Mouse (Mus musculus): ENCODE data around the gene Rpl27a. TPM values are rescaled to one million over a fixed set of nuclear protein-coding genes. Genes with fewer than 3 reads are reported as not detected.

Rpl27a gene
- polyA plus RNA-seq (2015; fragmentation: Nextera tagmentation; extraction: Ambion mirVana) = 81.0 and 95.7 TPM in 2 replicates

GRCm38 (mm10) chr7:109518838-109519696 lies at the start of gene Rpl27a:
TSS of gene Rpl27a (plus strand) at chr7:109519147.
- Histone ChIP-seq H3K9me3 (ENCODE audit: control insufficient read depth) (no peaks in the 10 kb centered on the region), H3K4me2 (replicated peaks; ENCODE audit: low read depth) (peak within 1 kb of the TSS; percentile 90), H3K27ac (ENCODE audit: low read depth, low read length) (peak within 1 kb of the TSS; percentile 86), H3K36me3 (ENCODE audit: control insufficient read depth, insufficient read depth) (peaks cover 31% of the 10 kb centered on the region), H3K4me1 (replicated peaks; ENCODE audit: control insufficient read depth, insufficient read depth, low read length) (no peaks in the 10 kb centered on the region; the same call in 1 of the 2 replicates), H3K4me3 (ENCODE audit: low read depth, low read length) (peak within 1 kb of the TSS; percentile 98), H3K27me3 (replicated peaks; ENCODE audit: control insufficient read depth, insufficient read depth, low read length) (no peaks in the 10 kb centered on the region), H3K9ac (ENCODE audit: low read depth, low read length) (peak within 1 kb of the TSS; percentile 97)
- no peak; the same call in 1 of the 2 replicates for TF ChIP-seq CTCF (IDR thresholded peaks at IDR 0.05; ENCODE audit: low read depth)
- WGBS = under 1% methylated on average over 62 of the region's 72 CpGs
- ATAC-seq = peak; percentile 95

DNA sequence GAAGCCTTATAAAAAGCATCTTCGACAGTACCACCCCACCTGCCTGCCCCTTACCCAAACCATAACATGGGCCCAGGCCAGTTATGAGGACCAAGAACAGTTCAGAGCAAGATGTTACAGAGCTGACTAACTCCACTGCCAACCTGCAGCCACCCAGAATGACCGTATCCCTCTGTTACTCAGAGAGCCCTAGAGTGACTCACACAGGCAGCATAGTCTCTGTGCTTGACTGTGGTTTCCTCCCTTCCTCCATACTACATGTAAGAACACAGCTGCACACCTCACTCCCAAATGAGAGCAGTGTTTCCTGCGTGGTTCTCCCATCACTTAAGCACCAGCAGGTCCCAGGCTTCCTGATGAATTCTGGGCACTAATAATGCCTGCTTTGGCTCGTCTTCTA lies 48.2 kb upstream of the Rpl27a start:
- H3K27ac ChIP-seq (ENCODE audit: low read depth, low read length) = no peak overlapping the region
- H3K4me2 ChIP-seq (replicated peaks; ENCODE audit: low read depth) = no peak overlapping the region
- 65% methylated on average over 4 of the region's 4 CpGs for WGBS
- no peak overlapping the region for H3K9ac ChIP-seq (ENCODE audit: low read depth, low read length)
- H3K4me1 ChIP-seq (replicated peaks; ENCODE audit: control insufficient read depth, insufficient read depth, low read length) = no peaks in the 10 kb centered on the region
- no peaks in the 10 kb centered on the region for H3K9me3 ChIP-seq (ENCODE audit: control insufficient read depth)
- no peaks in the 10 kb centered on the region for H3K36me3 ChIP-seq (ENCODE audit: control insufficient read depth, insufficient read depth)
- no peak overlapping the region for H3K4me3 ChIP-seq (ENCODE audit: low read depth, low read length)
- ATAC-seq = no peak
- no peak for TF ChIP-seq CTCF (IDR thresholded peaks at IDR 0.05; ENCODE audit: low read depth)
- H3K27me3 ChIP-seq (replicated peaks; ENCODE audit: control insufficient read depth, insufficient read depth, low read length) = no peaks in the 10 kb centered on the region

- no peak for TF ChIP-seq CTCF (IDR thresholded peaks at IDR 0.05; ENCODE audit: low read depth)
- no peaks in the 10 kb centered on the region for H3K9me3 ChIP-seq (ENCODE audit: control insufficient read depth)
- no peak overlapping the region for H3K9ac ChIP-seq (ENCODE audit: low read depth, low read length)
- no peaks in the 10 kb centered on the region for H3K27me3 ChIP-seq (replicated peaks; ENCODE audit: control insufficient read depth, insufficient read depth, low read length)
- no peak overlapping the region for H3K4me2 ChIP-seq (replicated peaks; ENCODE audit: low read depth)
- H3K27ac ChIP-seq (ENCODE audit: low read depth, low read length) = no peak overlapping the region
- H3K4me1 ChIP-seq (replicated peaks; ENCODE audit: control insufficient read depth, insufficient read depth, low read length) = no peaks in the 10 kb centered on the region
- ATAC-seq = no peak
- no peak overlapping the region for H3K4me3 ChIP-seq (ENCODE audit: low read depth, low read length)
- WGBS = 66% methylated on average over 3 of the region's 3 CpGs
- H3K36me3 ChIP-seq (ENCODE audit: control insufficient read depth, insufficient read depth) = no peaks in the 10 kb centered on the region
Measured at GRCm38 (mm10) chr7:109477926-109478325, 41.0 kb upstream of the Rpl27a start.

DNA sequence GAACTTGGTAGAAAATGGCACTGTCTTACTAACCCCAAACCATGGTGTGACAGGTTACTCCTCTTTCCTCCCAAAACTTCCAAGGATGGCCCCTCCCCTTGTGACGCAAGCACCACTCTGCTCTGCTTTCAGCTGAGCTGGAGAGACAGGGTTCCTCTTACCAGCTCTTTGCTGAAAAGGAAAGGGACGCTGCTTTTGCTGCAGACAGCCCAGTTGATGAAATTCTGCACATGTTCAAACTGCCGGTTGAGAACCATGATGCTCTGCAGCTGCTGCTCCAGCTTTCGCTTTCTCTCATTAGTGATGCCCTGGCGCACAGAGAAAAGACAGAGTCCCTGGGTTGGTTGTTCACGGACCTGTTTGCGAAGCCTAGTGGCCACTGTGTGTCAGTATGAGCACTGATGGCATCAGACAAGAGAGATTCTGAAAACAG lies 38.2 kb upstream of the Rpl27a start:
- Histone ChIP-seq H3K4me2 (replicated peaks; ENCODE audit: low read depth) (no peak overlapping the region), H3K9me3 (ENCODE audit: control insufficient read depth) (no peaks in the 10 kb centered on the region), H3K9ac (ENCODE audit: low read depth, low read length) (no peak overlapping the region), H3K27ac (ENCODE audit: low read depth, low read length) (no peak overlapping the region), H3K4me1 (replicated peaks; ENCODE audit: control insufficient read depth, insufficient read depth, low read length) (no peaks in the 10 kb centered on the region), H3K36me3 (ENCODE audit: control insufficient read depth, insufficient read depth) (no peaks in the 10 kb centered on the region), H3K4me3 (ENCODE audit: low read depth, low read length) (no peak overlapping the region), H3K27me3 (replicated peaks; ENCODE audit: control insufficient read depth, insufficient read depth, low read length) (no peaks in the 10 kb centered on the region)
- peak; percentile 43 for TF ChIP-seq CTCF (IDR thresholded peaks at IDR 0.05; ENCODE audit: low read depth)
- ATAC-seq = no peak
- 32% methylated on average over 7 of the region's 7 CpGs for WGBS

DNA sequence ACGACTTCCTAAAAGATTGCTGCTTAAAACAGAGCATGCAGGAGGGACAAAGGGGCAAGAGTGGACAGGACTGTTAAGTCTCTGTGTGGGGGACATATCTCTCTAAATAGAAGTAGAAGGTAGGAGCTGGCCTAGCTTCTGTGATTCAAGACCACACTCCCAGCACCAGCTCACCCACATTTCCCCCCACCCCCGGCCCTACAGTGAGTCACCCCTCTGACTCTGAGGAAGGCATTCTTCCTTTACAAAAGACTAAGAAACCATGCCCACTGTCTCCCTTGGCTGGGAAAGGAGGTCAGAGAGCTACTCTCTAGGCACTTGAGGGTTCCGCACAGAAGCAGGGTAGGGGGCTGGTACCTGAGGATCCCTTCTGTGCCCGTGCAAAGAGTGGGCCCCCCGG lies 34.7 kb upstream of the Rpl27a start:
- Histone ChIP-seq H3K27ac (ENCODE audit: low read depth, low read length) (no peak overlapping the region), H3K4me3 (ENCODE audit: low read depth, low read length) (no peak overlapping the region), H3K9me3 (ENCODE audit: control insufficient read depth) (no peaks in the 10 kb centered on the region), H3K4me1 (replicated peaks; ENCODE audit: control insufficient read depth, insufficient read depth, low read length) (no peaks in the 10 kb centered on the region), H3K4me2 (replicated peaks; ENCODE audit: low read depth) (no peak overlapping the region), H3K9ac (ENCODE audit: low read depth, low read length) (no peak overlapping the region), H3K36me3 (ENCODE audit: control insufficient read depth, insufficient read depth) (no peaks in the 10 kb centered on the region), H3K27me3 (replicated peaks; ENCODE audit: control insufficient read depth, insufficient read depth, low read length) (no peaks in the 10 kb centered on the region)
- no peak for ATAC-seq
- no peak for TF ChIP-seq CTCF (IDR thresholded peaks at IDR 0.05; ENCODE audit: low read depth)
- 76% methylated on average over 5 of the region's 5 CpGs for WGBS

DNA sequence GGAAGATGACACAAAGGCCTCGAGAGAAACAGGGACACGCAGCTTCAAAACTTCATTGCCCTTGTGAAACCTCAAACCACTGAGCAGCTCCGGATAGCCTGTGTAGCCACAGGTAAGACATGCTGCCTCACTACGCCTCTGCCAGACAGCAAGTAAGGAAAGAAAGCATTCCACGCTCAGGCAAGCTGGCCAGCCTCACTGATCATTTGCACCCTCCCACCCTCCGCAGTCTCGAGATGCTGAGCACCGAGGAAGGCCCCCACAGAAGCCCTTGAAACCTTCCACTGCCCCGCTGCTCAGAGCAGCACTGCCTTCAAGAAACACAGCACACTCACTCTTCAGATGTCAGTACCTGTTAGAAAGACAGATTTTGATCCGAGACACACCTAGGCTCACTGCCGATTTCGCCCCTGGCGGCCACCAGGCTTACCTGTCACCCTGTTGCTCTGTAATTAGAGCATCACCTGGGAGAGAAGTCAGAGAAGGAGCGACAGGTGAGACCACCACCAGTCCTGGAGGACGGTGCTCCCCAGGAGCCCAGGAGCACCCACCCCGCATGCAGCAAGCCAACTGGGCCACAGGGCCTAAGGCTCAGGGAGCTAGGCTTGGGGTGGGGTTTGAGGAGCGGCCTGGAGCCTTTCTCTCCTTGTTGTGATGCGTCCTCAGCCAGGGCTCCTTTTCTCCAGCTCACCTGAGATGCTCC lies 26.2 kb upstream of the Rpl27a start:
- H3K9ac ChIP-seq (ENCODE audit: low read depth, low read length) = no peak overlapping the region
- no peak overlapping the region for H3K27ac ChIP-seq (ENCODE audit: low read depth, low read length)

More for the DNA sequence above, 26.2 kb upstream of the Rpl27a start:
- no peak for ATAC-seq
- Histone ChIP-seq H3K27me3 (replicated peaks; ENCODE audit: control insufficient read depth, insufficient read depth, low read length) (no peaks in the 10 kb centered on the region; the same call in 1 of the 2 replicates), H3K4me1 (replicated peaks; ENCODE audit: control insufficient read depth, insufficient read depth, low read length) (no peaks in the 10 kb centered on the region), H3K36me3 (ENCODE audit: control insufficient read depth, insufficient read depth) (no peaks in the 10 kb centered on the region), H3K4me3 (ENCODE audit: low read depth, low read length) (no peak overlapping the region), H3K4me2 (replicated peaks; ENCODE audit: low read depth) (no peak overlapping the region), H3K9me3 (ENCODE audit: control insufficient read depth) (no peaks in the 10 kb centered on the region)
- TF ChIP-seq CTCF (IDR thresholded peaks at IDR 0.05; ENCODE audit: low read depth) = no peak
- 66% methylated on average over 18 of the region's 18 CpGs for WGBS

All from intestine, postnatal 0 days (tissue).